Mouse (Mus musculus) kidney, embryonic 14.5 days (tissue): Measurements from ENCODE around the gene Gm5129. TPM values are rescaled to one million over a fixed set of nuclear protein-coding genes. Genes with fewer than 3 reads are reported as not detected.

Experiments used
- ATAC-seq: fragments of 200-750 bp; cut with Nextera tagmentation; 2 replicates; pipeline ENCODE4 v1.8.0; 2017; ENCODE audit warnings: moderate number of reproducible peaks, mild to moderate bottlenecking, moderate TSS enrichment, moderate library complexity; ENCODE audit not compliant: low FRiP score, low TSS enrichment
- H3K27ac ChIP-seq: fragments of 300-500 bp; sonication (generic); 2 replicates; pipeline ENCODE4 v1.5.1; 2014; ENCODE audit warnings: low read depth, mild to moderate bottlenecking, low read length, moderate library complexity, mixed read lengths
- H3K27me3 ChIP-seq: fragments of 300-500 bp; sonication (generic); 2 replicates; pipeline ENCODE4 v1.6.1; 2014; ENCODE audit warnings: mild to moderate bottlenecking, low read length; ENCODE audit not compliant: control insufficient read depth, insufficient read depth
- H3K36me3 ChIP-seq: fragments of 300-500 bp; sonication (generic); 2 replicates; pipeline ENCODE4 v1.6.1; 2014; ENCODE audit warnings: low read length, mixed read lengths; ENCODE audit not compliant: control insufficient read depth, insufficient read depth
- H3K4me1 ChIP-seq: fragments of 300-500 bp; sonication (generic); 2 replicates; pipeline ENCODE4 v1.6.1; 2014; ENCODE audit warnings: low read length, mixed read lengths; ENCODE audit not compliant: control insufficient read depth, insufficient read depth
- H3K4me2 ChIP-seq: fragments of 300-500 bp; sonication (generic); replicated peaks from 2 replicates; pipeline ENCODE4 v1.6.1; 2014; ENCODE audit warnings: low read depth, mild to moderate bottlenecking, low read length
- H3K4me3 ChIP-seq: fragments of 300-500 bp; sonication (generic); 2 replicates; pipeline ENCODE4 v1.5.1; 2014; ENCODE audit warnings: mild to moderate bottlenecking, low read length
- H3K9ac ChIP-seq: fragments of 300-500 bp; sonication (generic); 2 replicates; pipeline ENCODE4 v1.6.1; 2014; ENCODE audit warnings: low read depth, mild to moderate bottlenecking, low read length, moderate library complexity
- H3K9me3 ChIP-seq: fragments of 300-500 bp; sonication (generic); 2 replicates; pipeline ENCODE4 v1.6.1; 2016; ENCODE audit warnings: low read length; ENCODE audit not compliant: control insufficient read depth
- WGBS: fragments of 180-500 bp; shearing (Covaris S2); extraction: QIAGEN DNeasy Blood & Tissue Kit; methylation state at CpG from one replicate; pipeline ENCODE4 v1.1.7; 2014; 5-methylcytosine and 5-hydroxymethylcytosine counted together
- polyA plus RNA-seq: library from polyadenylated mRNA; unstranded; fragments of >200 nt; fragmentation: Nextera tagmentation; extraction: Ambion mirVana; gene quantifications from 2 replicates; pipeline ENCODE4 v1.2.1, GENCODE M21; 2014

Gm5129 gene
- polyA plus RNA-seq, 1 experiment from 2014 or later, result not detected

DNA sequence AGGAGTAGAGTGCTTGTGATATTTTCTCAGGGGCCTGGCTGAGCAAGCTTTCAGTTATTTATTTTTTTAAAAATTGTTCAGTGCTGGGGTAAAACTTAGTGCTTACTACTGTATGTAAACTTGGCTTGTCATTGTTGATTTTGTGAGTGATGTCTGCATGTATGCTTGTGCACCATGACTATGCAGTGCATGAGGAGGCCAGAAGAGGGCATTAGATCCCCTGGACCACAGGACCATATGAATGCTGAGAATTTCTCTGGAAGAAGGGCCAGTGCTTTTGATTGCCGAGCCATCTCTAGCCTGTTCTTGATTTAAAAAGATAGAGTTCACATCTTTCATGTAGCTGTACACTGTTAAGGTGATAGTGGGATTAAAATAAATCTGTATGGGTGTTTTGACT is 35.2 kb upstream of the Gm5129 start:
- WGBS, result 92% methylated on average over 1 of the region's 1 CpGs
- peaks cover 30% of the 10 kb centered on the region; the same call in 1 of the 2 replicates for H3K36me3 ChIP-seq
- H3K4me2 ChIP-seq, result no peak overlapping the region

DNA sequence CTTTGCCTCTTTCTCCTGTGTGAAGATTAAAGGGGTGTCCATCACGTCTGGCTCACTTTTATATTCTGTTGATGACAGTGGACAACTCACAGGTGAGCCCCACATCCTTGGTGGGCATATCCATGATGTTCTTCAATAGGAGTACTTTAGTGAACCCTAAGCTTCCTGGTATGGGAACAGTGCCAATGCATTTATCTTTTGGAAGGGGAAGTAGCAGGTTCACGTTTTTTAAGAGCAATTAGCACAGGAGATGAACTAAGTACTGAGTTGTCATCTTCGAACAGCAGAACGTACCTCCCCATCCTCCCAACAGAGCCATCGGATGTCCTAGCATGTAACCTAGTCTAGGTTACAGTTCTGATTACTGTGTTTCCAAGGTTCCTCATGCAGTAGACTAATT is 23.6 kb upstream of the Gm5129 start:
- Histone ChIP-seq H3K27me3 (no peaks in the 10 kb centered on the region), H3K9ac (no peak overlapping the region), H3K9me3 (no peaks in the 10 kb centered on the region), H3K36me3 (peaks cover 62% of the 10 kb centered on the region), H3K27ac (no peak overlapping the region), H3K4me2 (no peak overlapping the region), H3K4me1 (no peaks in the 10 kb centered on the region), H3K4me3 (no peak overlapping the region)
- ATAC-seq, result no peak
- 85% methylated on average over 5 of the region's 5 CpGs for WGBS

More for the DNA sequence above, 35.2 kb upstream of the Gm5129 start:
- no peaks in the 10 kb centered on the region for H3K27me3 ChIP-seq
- no peak overlapping the region for H3K27ac ChIP-seq
- H3K4me3 ChIP-seq, result no peak overlapping the region
- no peak for ATAC-seq
- no peak overlapping the region for H3K9ac ChIP-seq
- no peaks in the 10 kb centered on the region for H3K4me1 ChIP-seq
- H3K9me3 ChIP-seq, result no peaks in the 10 kb centered on the region

DNA sequence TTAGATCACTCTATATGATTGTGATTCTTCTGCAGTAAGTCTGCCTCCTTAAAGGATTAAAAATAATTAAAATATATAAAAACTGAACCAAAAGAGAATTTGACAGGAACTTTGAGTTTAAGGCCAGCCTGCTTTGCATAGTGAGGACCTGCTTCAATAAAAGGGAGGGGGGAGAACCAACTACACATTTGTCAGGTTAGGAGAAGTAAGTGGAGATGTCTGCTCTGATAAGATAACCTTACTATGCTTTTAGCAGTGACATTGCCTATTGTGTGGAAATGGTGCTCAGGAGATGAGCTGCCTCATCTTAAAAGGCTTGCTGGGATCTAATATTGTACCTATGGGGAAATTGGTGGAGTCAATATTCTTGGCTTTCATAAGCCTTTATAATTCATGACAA is 17.2 kb upstream of the Gm5129 start:
- H3K27me3 ChIP-seq, result no peaks in the 10 kb centered on the region
- ATAC-seq, result no peak
- no peaks in the 10 kb centered on the region for H3K4me1 ChIP-seq
- H3K27ac ChIP-seq, result no peak overlapping the region
- H3K4me2 ChIP-seq, result no peak overlapping the region
- no peak overlapping the region for H3K4me3 ChIP-seq
- H3K9me3 ChIP-seq, result no peaks in the 10 kb centered on the region
- H3K9ac ChIP-seq, result no peak overlapping the region
- peaks cover 71% of the 10 kb centered on the region for H3K36me3 ChIP-seq

DNA sequence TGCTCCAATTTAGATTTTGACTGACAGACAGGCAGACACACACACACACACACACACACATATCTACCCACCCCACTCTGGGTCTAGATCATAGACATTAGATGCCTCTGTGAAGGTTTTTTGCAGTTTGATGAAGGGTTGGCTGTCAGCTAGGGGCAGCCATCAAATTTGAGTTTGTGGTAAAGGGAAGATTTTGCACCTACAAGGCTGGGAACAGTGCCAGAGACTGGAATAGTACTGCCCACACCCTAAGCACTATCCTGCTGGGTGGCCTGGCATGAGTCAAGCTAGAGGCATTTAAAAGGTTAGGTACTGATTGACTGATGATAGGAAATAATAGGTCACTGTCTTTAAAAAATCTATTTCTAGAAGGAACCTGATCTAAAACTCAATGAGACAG is 15.6 kb upstream of the Gm5129 start:
- Histone ChIP-seq H3K4me2 (no peak overlapping the region), H3K4me3 (no peak overlapping the region), H3K9me3 (no peaks in the 10 kb centered on the region), H3K36me3 (peaks cover 56% of the 10 kb centered on the region), H3K27me3 (no peaks in the 10 kb centered on the region), H3K27ac (no peak overlapping the region), H3K9ac (no peak overlapping the region), H3K4me1 (no peaks in the 10 kb centered on the region)
- ATAC-seq, result no peak

DNA sequence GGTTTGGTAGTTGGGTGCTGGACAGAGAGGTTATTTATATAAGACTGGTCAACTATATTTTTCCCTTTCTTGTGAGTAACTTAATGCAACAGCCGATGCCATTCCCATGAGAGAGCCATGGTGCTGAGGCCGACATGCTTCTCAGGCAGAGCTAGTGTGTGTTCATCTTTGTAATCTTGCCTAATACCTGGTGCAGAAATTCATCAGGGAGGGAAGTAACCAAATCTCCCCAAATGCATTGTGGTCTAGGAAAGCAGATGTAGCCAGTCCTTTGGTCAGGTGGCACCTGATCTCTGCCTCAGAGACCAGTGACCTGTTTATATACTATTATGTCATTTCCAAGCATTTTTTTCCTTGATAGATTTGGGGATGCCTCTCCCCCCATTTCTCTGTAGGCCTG is 11.9 kb upstream of the Gm5129 start:
- 95% methylated on average over 2 of the region's 2 CpGs for WGBS
- no peak overlapping the region for H3K9ac ChIP-seq
- ATAC-seq, result no peak
- no peaks in the 10 kb centered on the region for H3K27me3 ChIP-seq
- H3K4me2 ChIP-seq, result no peak overlapping the region
- H3K36me3 ChIP-seq, result peaks cover 28% of the 10 kb centered on the region
- no peaks in the 10 kb centered on the region for H3K4me1 ChIP-seq
- H3K4me3 ChIP-seq, result no peak overlapping the region
- no peak overlapping the region for H3K27ac ChIP-seq
- no peaks in the 10 kb centered on the region for H3K9me3 ChIP-seq

DNA sequence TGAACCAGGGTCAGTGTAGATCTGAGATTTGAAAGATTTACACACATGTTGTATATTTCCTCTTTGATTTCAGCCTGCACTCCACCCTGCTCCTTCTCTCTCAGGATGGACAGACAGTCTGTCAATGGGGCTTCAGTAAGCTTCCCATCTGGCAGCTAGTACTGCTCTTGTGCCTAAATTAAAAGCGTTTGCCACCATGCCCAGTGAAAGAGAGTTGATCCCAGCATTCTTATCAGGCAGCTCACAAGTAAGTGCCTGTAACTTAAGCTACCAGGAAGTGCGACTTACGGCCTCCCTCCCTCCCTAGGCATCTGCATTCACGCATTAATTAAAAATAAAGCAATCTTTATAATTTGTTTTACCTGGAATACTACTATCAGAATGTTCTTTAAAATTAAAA is 5.4 kb upstream of the Gm5129 start:
- peaks cover 3% of the 10 kb centered on the region; the same call in 1 of the 2 replicates for H3K36me3 ChIP-seq
- no peak overlapping the region for H3K4me2 ChIP-seq
- peaks cover 14% of the 10 kb centered on the region; the same call in 1 of the 2 replicates for H3K4me1 ChIP-seq
- H3K27me3 ChIP-seq, result no peaks in the 10 kb centered on the region
- no peak overlapping the region for H3K9ac ChIP-seq
- WGBS, result 63% methylated on average over 4 of the region's 4 CpGs
- H3K9me3 ChIP-seq, result no peaks in the 10 kb centered on the region
- ATAC-seq, result no peak
- H3K27ac ChIP-seq, result no peak overlapping the region
- no peak overlapping the region for H3K4me3 ChIP-seq

DNA sequence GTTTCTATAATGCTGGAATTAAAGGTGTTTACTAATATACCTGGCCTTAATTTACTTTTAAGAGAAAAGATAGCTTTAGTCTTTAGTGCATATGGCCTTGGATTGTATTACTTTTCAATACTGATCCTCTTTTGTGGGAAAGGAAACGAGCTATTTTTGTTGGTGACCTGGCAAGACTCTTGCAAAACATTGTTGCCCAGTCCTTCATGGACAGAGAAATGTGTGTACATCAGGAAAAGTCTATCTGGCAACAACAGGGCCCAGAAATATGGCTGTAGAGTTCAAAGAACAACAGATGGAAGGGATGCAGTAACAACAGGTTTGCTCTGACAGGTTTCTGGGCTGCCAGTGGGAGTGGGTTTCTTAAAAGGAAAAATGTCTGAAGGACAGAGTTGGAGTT is 4.9 kb upstream of the Gm5129 start:
- ATAC-seq, result no peak

DNA sequence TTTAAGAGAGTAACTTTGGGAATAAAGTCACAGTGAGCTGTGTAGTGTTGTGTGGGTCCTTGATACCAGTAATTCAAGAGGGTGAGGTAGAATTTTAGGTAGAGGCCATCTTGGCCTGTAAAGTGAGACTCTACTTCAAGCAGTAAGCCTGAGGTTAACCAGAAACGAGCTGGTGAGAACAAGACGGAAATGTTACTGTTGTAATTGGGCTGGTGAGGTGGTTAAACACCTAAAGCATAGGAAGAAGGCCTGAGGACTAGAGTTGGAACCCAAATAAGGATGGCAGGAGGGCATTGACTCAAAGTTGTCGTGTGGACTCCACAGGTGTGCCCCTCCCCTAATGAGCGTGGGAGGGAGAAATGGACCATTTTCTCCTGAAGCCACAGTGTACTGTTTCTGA is 2.3 kb upstream of the Gm5129 start:
- no peaks in the 10 kb centered on the region for H3K9me3 ChIP-seq
- H3K9ac ChIP-seq, result no peak overlapping the region; the same call in 1 of the 2 replicates
- H3K4me2 ChIP-seq, result no peak overlapping the region
- H3K4me3 ChIP-seq, result no peak overlapping the region
- WGBS, result 87% methylated on average over 4 of the region's 4 CpGs
- no peaks in the 10 kb centered on the region for H3K27me3 ChIP-seq
- peaks cover 14% of the 10 kb centered on the region; the same call in 1 of the 2 replicates for H3K4me1 ChIP-seq
- no peak overlapping the region for H3K27ac ChIP-seq
- no peak for ATAC-seq
- 0 out of 2 replicates have a peak, but pooled peaks cover 3% of the 10 kb centered on the region for H3K36me3 ChIP-seq

More for the DNA sequence above, 4.9 kb upstream of the Gm5129 start:
- peaks cover 3% of the 10 kb centered on the region; the same call in 1 of the 2 replicates for H3K36me3 ChIP-seq
- H3K4me2 ChIP-seq, result no peak overlapping the region
- no peak overlapping the region for H3K27ac ChIP-seq
- no peaks in the 10 kb centered on the region for H3K27me3 ChIP-seq
- no peaks in the 10 kb centered on the region for H3K9me3 ChIP-seq
- no peak overlapping the region for H3K9ac ChIP-seq
- no peak overlapping the region for H3K4me3 ChIP-seq
- peaks cover 14% of the 10 kb centered on the region; the same call in 1 of the 2 replicates for H3K4me1 ChIP-seq
- WGBS, result 30% methylated on average over 1 of the region's 1 CpGs

DNA sequence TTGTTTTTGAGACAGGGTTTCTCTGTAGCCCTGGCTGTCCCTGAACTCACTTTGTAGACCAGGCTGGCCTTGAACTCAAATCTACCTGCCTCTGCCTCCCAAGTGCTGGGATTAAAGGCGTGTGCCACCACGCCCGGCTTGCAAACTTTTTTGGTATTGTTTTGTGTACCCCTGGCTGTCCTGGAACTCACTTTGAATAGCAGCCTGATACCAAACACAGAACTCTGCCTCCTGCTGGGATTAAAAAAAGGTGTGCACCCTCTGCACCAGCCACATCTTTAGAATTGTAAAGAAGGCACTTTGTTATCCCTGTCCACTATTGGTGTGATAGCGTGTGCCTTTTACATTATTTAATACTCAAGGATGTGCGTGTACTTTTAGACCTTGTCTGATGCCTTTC is 1.7 kb upstream of the Gm5129 start:
- no peaks in the 10 kb centered on the region for H3K9me3 ChIP-seq
- no peaks in the 10 kb centered on the region for H3K36me3 ChIP-seq
- peaks cover 14% of the 10 kb centered on the region; the same call in 1 of the 2 replicates for H3K4me1 ChIP-seq
- no peak overlapping the region; the same call in 1 of the 2 replicates for H3K9ac ChIP-seq
- H3K27ac ChIP-seq, result no peak overlapping the region
- WGBS, result 94% methylated on average over 5 of the region's 5 CpGs
- no peak for ATAC-seq
- H3K4me3 ChIP-seq, result peak overlapping the region; percentile 86; the same call in 1 of the 2 replicates
- peak overlapping the region; percentile 77; the same call in 1 of the 2 replicates for H3K4me2 ChIP-seq
- H3K27me3 ChIP-seq, result no peaks in the 10 kb centered on the region
